Mouse (Mus musculus): ENCODE results near the gene Dnah12.

GRCm38 (mm10) chr14:26668371-26669291, 24.4 kb upstream of the Dnah12 start:
- no peak for TF ChIP-seq CTCF (IDR thresholded peaks at IDR 0.05; ENCODE audit: low read depth, low read length)
- TF ChIP-seq POLR2A (IDR thresholded peaks at IDR 0.05; ENCODE audit: borderline replicate concordance, low read depth, low read length), result no peak

Data from bone marrow macrophage, adult 2 months (primary cell).